Mouse (Mus musculus) cerebellum, adult 9-10 months (tissue): ENCODE measurements around the gene Etv6.

Experiments used
- DNase-seq: peaks from one replicate; pipeline ENCODE4 v3.0.0; 2022

Etv6 gene

DNA sequence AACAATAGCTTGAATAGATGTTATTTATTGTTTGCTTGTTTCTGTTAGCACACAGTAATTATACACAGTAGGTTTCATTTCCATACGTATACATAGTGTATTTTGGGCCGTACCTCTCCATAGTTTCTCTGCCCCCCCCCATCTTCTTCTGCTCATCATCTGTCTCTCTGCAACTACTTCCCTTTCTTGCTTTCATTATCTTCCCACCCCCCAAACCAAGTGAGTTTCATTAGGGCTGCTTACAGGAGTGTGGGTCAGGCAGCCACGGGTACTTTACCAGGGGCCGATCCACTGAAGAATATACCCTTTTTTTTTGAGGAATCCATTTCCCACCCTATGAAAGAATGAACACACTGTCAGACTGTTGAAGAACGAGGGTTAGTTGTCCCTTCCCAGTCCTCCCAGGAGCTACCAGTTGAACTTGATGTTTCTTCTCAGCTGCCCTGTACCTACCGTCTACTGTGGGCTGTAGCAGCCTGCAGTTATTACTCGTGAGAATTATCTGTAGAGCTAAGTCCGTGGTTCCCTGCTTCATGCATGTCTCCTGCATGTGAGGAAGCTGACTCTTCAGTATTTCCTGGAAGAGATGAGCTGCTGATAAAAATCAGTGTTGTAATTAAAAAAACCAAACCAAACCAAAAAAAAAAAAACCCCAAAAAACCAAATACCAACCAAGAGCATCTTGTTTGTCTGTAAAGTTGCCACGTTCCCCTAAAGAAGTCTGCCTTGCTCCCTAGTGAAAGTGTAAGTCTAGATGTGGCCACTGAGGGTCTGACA lies 9.8 kb downstream of the Etv6 start:
- DNase-seq, result no peak

DNA sequence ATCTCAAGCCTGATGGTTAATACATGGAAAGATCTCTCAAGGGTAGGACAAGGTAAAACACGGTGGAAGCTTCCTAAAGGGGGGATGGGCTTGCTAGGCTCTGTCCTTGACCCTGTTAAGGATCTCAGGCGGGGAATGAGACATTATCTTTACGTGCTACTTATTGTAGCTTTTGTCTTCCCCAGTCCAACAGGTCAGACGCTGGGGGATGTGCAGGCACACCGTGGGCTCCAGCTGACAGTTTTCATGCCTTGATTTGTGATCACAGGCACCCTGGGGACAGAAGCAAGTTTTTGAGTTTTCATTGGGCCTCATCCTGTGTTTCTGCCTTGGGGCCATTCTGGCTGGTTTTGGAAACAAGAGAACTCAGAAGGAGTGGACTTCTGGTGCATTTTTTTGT lies 10.6 kb downstream of the Etv6 start:
- no peak for DNase-seq

DNA sequence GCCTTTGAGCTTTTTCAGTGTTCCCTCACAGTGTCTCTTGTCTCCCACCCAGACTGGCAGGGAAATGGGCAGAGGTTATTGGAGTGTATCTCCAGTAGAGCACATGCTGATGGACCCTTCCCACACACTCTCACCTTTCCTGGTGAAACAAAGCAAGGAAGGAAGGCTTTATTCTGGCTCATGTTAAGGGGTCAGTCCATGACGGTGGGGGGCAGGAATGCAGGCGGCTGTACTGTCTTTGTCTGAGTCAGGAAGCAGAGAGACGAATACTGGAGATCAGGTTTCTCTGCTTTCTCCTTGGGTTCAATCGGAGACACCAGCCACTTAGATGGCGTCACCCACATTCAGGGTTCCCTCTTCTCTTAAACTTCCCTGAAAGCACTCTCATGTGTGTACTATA lies 11.7 kb downstream of the Etv6 start:
- no peak for DNase-seq

DNA sequence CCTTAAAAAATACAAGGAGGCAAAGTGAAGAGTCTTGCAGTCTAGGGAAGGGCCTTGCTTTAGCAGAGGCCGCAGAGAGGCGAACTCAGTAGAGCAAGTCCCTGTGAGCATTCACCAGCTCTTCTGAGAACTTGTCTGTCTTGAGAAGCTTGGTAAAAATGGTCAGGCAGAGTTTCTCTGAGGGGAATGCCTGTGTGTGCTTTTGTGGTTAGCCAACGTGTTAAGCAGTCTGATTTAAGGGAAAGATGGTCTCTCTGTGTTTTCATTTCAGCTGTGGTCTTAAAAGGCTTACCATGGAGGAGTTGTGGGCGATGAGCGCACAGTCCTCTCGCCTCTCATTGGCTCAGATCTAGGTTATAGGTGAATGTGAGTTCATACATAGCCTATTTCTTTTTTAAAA lies 12.5 kb downstream of the Etv6 start:
- no peak for DNase-seq

DNA sequence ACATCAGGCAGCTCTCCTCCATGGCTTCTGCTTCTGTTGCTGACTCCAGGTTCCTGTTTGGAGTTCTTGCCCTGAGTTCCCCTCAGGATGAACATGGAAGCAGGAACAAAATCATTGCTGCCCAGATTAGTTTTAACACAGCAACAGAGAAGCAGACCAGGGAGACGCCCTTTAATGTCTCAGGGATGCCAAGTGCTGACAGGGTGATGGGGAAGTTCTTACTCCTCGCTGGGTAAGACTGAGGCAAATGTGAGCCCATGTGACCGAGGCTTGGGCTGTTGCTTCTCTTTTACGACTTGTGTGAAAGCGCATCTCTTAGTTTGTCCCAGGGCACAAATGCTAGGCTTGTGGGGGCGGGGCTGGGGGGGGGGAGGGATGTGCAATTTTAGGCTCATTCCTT lies 13.5 kb downstream of the Etv6 start:
- no peak for DNase-seq

DNA sequence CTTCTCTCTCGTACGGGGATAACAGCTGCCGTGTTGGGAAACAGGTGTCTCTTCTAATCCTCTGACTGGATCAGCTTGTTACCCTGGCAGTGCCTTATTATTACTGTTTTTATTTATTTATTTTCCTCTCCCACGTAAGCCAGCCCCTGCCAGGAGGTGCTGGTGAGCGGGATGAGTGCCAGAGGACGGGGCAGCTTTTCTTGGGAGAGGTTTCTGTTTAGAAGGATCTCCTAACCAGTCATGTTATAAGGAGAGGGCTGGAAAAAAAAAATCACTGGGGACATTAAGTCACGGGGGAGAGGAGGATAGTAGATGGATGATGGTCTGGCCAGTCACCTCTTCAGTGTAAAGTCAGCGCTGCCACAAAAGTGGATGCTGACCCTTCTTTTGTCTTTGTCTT lies 15.0 kb downstream of the Etv6 start:
- DNase-seq, result no peak

DNA sequence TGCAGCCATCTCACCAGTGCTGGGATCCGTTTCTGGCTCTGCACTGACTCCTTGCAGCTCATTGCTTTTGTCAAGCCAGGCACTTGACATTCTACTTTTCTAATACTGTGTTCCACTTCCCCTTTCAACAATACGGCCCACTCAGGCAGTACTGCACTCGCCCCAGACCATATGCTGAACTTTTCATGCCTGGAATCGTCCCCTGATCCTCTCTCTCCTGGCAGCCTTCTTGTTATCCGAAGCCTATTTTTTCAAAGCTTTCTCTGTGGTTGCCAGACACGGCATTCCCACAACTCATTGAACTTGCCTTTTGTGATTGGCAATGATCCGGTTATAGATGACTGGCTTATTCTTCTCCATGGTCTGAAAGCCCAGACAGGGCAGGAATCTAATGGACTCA lies 16.4 kb downstream of the Etv6 start:
- DNase-seq, result no peak

DNA sequence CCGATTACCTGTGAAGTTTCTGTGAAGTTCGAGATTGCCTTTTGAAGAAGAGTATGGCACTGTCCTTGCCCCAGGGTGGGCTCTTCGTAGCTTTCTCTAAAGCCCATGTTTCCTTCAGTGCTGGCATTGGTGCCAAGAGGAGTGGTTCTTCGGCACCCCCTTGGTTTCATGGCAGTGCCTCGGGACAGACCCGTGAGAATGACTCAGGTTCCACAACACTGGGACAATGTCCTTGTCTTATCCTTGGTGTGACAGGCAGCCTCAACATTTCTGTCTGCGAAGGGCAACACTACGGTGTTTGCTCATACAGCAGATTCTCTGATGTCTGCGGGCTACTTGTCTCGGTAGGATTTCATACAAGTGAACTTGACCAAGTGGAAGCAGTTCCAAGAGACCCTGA lies 17.6 kb downstream of the Etv6 start:
- DNase-seq, result no peak

DNA sequence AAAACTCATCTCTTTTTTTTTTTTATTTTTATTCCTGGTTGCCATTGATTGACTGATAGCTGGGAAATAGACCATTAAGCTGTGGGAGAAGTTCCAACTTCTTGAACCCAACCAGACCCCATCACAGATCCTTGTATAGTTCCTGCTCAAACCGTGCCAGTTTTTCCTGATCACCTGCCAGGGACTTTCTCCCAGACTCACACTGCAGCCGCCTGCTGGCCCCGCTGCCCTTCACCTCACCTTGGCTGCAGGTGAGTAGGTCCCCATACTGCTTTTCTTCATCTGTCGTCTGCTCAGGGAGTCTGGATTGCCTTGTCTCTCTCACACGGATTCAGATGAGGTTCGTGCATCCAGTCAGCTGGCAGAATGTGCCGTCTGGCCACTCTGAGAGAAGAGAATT lies 18.1 kb downstream of the Etv6 start:
- DNase-seq, result no peak

DNA sequence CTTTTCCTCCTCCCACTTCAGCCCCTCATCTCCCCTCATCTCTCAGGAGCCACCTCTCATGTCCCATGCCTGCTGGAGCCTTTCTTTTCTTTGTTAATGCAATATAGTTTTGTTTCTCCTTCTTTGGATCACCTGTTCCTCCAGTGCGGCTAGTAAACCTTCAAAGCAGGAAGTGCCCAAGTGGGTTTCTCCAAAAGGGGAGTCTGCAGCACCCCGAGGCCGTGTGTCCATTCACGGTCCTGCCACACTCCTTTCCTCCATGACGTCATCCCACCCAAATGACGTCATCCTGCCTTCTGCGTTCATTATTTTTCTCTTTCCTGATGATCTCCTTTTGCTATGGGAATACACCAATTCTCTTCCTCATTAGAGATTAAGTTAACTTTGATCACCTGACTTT lies 20.1 kb downstream of the Etv6 start:
- no peak for DNase-seq

DNA sequence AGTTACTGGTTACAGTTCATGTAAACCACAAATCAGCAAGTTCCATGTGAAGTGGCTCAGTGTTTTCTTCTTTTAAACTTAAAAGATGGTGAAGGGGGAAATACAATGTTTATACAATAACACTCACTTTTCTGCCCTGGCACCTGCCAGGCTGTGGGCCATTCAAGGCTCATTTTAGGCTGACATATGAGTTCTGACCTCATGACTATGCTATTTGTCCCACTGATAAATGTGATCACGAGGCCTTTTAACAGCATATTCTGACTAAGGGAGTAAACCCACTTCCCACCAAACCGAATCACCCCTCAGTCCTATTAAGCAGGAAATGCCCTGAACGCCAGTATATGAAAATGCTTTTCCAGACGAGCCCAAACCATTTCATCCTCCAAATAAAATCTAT lies 23.0 kb downstream of the Etv6 start:
- DNase-seq, result no peak

DNA sequence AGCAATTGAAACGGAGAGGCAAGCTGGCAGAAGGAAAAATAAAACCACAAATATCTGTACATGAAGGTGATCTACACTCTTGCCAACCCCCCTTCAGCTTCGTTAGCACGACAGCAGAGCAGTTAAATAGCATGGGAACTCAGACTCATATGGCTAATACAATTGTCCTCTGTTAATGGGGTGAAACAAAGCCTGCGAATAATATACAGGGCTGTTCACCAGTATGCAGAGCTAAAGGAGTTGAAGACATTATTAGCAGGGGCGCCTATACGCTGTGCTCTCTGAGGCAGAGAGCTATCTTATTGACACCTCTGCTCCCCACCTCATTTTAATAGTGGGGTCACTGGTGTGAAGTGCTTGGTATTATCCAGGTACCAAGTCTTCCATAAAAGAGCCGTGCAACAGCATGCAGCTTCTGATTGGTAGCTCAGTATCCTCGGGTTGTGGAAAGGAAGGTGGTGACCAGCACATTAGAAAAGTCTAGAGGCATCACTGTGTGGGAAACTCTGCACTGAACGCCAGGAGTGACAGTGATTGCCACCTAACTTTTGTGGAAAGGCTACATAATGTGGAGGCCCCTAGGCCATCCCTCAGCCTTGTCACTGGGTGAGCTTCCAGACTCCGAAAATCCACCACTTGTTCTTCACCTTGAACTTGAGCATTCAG lies 23.5 kb downstream of the Etv6 start:
- no peak for DNase-seq

DNA sequence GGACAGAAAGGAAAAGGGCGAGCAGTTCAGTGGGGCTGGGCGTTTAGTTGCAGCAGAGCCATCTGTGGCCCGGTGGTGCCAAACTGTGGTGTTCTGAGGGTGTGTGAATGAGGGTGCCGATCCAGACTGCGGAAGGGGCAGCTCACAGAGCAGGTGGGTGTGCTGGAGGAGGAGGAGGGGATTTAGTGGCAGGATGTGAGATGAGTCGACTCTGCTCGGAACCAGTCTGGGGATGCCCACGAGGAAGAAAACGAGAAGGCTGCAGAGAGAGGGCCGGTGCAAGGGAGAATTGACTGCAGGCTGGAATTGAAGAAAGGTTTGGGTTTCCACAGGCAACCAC lies 24.0 kb downstream of the Etv6 start:
- no peak for DNase-seq

DNA sequence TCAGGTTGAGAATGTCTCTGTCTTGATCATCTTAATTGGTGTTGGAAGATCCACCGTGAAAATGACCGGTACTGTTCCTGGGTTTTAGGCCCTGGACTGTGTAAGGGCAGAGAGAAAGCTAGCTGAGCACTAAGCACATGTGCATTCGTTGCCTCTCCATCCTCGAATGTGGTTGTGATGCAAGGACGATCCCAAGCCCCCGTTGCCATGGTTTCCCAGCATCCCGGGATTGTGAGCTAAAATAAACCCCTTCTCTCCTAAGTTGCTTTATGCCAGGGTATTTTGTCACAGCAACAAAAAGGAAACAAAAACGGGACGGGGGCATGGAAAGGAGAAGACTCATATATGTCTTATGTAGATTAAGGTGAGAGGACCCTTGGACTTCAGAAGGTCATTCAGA lies 24.5 kb downstream of the Etv6 start:
- no peak for DNase-seq

DNA sequence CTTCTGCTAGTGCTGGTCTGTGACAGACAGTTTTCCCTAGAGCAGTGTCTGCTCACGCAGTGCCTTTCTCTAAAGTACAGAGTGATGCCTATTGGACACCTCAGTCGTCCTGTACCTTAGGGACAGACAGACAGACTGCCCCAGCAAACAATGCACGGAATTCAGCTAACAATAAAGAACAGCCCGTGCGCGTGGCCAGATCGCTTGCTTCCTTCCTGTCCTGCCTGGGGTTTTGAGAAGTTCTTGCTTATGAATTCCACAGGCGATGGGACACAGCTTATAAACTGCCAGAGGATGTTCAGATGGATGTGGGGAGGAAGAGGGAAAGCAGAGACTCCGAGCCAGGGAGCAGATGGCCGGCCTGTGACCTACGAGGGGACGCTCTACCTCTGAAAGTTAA lies 25.3 kb downstream of the Etv6 start:
- DNase-seq, result no peak

DNA sequence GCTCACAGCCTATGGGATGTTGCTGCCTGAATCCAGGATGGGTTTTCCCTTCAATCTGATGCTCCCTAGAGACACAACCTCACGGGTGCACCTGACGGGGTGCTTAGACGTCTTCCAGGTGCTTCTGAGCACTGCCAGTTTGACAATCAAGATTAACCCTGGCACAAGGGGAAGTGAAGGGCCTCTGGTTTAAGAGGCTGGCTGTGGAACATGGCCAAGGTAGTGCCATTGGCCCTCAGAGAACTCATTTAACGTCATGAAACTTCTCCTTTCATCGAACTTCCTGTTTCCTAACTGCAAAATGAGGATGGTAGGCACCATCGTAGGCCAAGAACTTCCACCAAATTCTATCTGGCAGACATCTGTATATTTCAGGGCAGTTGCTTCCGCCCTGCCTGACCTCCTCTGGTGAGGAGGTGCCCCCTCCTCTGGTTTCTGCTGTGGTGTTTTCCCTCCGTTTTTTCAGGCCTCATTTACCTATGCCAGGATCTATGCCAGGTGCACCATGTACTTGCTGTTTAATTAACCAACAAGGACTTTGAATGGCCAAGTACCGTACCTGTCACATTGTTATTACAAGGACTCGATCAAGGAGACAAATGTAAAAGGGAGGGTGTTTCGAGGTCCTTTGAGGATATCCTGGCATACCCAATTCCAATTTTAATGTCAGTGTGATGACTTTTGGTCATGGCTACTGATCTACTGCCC lies 29.7 kb downstream of the Etv6 start:
- DNase-seq, result no peak

DNA sequence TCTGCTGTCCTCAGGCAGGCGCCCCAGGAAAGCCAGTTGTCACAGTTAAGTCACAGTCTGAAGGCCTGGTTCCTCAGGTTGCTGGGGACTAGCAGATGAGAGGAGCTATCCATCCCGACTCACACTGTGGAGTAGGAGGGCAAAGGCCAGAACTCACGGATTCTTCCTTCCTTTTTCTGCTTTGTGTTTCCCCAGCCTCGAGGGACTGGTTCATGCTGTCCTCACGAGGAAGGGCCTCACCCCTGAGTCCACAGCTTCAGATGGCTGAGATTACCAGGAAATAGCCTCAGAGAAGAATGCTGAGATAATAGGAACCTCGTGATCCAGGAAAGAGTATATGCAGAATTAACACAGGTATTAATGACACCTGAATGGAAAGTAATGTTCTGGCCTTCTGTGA lies 30.6 kb downstream of the Etv6 start:
- DNase-seq, result no peak

DNA sequence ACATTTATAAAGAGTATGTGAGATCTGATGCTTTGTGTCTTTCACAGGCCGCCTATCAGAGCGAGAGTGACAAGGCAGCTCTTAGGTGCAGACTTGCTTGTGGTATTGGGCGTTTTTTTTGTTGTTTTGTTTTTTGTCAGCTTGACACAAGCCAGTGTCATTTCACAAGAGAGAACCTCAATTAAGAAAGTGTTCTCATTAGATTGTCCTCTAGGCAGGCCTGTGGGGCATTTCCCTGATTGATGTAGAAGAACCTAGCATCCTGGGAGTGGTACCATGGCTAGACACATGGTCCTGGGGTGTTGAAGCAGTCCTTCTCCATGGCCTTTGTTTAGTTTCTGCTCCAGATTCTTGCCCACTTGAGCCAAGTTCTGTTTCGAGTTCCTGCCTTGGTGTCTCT lies 31.5 kb downstream of the Etv6 start:
- DNase-seq, result no peak

DNA sequence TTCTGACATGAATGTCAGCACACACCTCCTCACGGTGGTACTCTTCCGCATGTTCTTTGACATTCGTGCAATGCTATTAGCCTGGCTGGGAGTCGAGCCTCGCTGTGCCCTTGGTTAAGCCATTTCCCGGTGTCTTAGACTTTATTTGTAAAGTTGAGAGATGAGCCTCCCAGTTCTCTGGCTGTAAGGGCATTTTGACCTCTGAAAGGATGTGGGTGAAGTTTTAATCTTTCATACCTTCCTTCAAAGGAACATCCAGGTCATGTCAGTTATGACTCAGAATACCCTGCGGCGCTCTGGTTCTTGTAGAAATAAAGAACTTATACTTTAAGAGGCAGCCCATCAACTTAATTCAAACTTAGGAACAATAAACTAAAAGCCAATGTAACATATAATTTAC lies 32.0 kb downstream of the Etv6 start:
- DNase-seq, result no peak

DNA sequence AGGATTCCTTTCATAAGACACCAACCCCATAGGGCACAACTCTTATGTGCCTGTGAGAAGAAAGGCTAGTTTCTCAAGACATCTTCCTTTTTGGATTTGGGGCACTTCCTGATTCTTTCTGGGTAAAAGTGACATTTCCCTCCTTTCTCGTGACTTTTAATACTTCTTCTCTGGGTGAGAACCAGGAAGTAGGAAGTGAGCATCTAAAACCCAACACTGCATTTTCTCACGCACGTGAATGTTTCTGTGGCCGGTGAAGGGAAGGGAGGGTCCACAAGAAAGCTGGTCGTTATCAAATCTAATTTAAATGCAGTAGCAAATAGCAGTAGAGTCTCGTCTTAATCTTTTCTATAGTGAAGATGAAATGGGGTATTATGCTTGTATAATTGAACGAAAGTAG lies 36.9 kb downstream of the Etv6 start:
- DNase-seq, result no peak

DNA sequence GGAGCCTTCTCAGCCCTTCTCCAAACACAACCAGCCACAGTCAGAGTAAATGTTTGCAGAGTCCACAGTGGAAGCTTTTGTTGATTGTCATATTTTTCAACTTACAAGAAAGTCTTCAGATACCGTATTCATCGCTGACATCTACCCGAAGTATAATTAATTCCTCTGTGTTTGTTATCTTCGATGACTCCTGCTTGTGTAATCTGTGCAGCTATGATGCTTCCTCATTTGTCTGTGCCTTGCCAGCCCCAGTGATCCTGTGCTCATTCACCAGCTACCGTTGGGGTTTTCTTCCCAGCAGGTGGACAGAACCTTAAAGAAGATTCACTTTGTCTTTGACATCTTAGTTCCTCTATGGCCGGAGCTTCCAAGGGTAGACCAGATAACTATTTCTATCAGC lies 37.4 kb downstream of the Etv6 start:
- no peak for DNase-seq

DNA sequence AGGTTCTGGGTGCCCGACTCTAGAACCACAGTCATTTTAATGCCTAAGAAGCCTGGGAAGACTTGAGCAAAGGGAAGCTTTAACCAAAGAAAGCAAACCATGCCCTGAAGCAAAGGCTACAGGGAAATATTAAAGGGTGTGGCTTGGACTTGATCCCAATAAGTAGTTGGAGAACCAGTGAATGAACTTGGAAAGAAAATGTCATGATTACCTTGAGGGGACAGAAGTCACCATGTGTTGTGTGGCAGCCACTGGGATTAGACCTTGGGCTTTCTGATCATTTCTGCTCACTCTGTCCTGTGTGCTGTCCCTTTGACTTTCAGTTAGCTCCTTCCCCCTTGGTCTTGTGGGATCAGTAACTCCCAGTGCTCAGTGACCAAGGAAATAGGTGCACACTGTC lies 38.9 kb downstream of the Etv6 start:
- no peak for DNase-seq

DNA sequence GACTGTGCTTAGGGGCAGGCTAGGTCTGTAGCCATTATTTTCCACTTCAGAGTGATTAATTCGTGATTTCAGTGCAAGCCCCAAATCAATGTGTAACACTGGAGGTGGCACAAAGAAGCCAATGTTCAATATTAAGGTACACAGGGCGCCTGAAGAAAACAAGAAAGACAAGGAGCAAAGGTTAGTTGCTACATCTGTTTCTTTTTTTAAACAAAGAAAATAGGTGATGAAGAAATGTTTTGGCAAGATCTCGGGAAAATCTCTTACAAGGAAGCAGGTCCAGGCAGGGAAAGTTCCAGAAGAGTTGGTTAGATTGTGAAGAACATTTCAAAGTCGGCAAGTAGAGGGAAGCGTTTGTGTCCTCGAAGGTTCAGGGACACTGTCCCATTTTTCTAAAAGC lies 39.5 kb downstream of the Etv6 start:
- DNase-seq, result no peak

DNA sequence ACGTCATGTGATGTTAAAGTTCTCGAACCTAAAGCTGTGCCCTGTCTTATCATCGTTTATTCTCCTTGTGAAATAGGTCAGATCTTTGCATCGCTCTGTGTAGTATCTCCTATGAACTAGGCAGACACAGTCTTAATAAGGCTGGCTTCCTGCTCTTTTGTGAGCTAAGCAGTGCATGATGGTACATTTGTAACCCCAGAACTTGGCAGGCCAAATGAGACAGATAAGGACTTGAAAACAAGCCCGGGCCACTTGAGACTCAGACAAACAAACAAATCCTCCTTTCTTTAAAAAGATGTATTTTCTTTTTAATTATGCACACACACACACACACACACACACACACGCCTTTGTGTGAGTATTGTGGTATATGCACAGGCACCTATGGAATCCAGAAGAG lies 42.5 kb downstream of the Etv6 start:
- no peak for DNase-seq

DNA sequence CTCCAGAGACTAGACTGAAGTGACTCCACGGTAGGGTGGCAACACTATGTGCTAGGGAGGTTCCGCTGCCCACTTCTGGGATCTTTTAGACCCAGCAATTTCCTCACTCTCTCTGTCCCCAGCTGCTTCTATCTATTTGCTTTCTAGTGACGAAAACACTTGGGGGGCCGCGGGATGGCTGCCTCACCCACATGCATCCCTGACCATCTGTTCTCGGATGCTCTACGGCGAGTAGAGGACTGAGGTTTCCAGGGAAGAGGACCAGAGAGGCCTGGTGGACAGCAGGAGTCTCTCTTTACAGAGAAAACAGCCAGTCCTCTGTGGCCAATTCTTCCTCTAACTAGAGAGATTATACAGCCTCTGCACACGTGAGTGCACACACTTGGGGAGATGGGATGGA lies 43.6 kb downstream of the Etv6 start:
- DNase-seq, result peak; percentile 46
